Mouse (Mus musculus) urinary bladder, postnatal 14 days (tissue): Measurements from ENCODE around the gene Tgfbi.
A peak's percentile ranks its signal among the peaks of the same experiment; 100 is the strongest.

ENCODE experiments used
- DNase-seq: peaks from one replicate; pipeline ENCODE4 v3.0.0; 2021; ENCODE audit warnings: low spot score

Gene Tgfbi

DNA sequence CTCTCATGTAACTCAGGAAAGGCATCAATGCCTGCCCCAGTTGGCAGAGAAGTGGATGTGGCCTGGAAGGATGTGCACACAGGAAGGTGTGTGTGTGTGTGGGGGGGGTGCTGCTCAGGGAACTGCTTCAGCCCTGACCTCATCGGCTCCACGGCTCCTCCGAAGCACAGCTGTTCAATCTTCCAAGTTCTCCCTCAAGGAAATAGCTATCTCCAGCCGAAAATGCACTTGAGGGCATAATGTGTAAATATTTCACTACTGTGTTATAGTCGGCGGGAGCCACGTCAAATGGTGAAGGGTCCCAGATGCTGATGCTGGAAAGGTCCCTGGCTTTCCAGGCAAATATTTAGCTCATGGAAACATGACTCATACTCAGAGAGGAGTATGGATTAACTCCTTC is 25.6 kb downstream of the Tgfbi start:
- DNase-seq = peak; percentile 43

DNA sequence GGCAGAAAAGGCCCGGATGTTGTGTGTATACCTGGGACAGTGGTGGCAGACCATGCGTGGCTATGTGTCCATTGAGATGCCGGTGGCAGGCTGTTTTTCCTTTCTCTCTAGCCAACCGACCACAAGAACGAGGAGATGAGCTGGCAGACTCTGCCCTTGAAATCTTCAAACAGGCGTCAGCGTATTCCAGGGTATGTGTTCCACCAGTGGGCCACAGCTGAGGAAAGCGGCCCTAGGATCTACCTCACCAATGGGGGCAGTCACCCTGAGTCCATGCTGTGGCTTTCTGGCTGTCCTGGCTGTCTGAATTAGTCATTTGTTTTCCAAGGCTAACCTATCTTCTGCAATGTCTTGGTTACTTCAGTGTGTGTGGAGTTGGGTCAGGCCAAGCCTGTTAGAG is 27.7 kb downstream of the Tgfbi start:
- no peak for DNase-seq

DNA sequence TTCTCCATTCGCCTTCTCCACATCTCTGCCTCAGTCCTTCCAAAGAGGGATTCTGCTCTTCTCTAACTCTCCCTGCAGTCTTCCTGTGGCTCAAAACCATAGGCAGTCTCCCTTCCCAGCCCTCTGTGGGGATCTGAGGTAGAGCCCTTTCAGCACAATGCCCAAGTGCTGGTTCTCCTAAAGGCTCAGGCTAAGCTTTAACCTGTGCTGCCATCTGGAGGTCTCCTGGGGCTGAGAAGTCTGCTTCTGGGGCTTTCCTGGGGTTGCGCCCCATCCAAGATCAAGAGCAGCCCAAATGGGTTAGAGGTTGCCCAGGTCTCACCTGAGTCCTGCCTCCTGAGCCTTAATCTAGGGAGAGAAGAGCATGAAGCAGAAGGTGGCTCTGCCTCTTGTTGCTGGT is 32.4 kb downstream of the Tgfbi start:
- peak; percentile 50 for DNase-seq

DNA sequence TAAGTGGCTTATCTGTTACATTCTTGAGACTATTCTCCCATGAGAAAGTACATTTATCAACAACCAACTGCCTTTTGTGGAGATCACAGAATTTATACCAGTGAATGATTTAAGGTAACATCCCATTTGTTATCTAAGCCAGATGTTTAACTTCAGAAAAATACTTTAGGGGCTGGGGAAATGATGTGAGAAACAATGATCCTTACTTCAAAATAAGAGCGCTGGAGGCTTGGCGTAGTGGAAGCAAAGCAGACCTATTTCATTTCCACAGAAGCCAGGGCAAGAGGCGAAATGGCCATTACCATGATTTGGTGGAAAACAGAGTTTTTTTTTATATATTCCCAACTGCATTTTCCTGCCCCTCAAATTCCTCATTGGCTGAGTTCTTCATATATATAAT is 34.7 kb downstream of the Tgfbi start:
- no peak for DNase-seq

DNA sequence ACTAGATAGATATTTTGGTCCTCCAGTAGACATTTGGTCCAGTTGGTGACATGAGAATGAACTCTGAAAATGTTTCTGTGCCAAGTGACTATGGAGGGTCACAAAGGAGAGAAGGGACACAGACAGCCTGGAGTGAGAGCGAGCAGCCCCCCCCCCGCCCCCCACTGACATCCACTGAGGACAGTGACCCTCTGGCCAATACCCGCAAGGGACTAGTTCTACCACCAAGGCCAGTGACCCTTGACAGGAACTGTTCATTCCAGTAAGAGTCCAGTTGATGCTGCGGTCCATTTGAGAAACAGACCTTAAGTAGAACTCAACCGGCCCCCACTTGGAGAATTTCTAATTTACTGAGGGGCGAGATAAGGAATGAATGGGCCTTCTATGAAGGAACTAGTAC is 36.4 kb downstream of the Tgfbi start:
- no peak for DNase-seq

DNA sequence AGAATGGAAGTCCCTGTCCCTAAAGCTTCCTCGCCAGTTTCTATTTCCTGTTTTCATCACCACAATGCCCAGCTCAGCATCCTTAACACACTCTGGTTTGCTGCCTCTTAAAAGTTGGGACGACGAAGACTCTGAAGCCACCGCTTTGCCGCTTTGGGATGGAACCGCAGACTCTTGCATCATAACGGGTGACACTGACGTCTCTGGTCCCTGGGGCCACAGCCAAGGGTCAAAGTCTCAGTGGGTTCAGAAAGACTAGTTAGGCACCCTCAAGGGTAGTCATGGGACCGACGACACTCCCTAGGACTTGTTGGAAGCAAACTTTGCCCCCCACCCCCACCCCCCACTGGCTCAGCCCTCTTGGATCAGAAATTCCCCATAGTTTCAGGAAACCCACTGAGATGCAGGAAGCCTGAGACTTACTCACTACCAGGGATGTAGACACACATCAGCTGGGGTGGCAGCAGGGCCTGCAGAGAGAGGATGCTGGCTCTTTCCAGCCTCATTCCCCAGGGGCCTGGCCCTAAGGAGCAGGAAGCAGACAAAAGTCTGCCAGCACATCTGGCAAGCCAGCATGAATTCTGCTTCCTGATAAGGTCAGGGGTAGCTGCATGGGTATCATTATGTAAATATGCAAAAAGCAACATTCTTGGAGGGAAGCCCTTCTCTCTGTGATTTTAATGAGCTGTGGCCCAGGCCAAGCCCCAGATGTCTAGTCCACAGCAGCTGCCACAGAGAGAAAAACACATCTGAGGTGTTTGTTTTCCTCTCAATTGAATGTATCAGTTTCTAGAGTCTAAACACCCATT is 38.5 kb downstream of the Tgfbi start:
- DNase-seq = peak; percentile 17

DNA sequence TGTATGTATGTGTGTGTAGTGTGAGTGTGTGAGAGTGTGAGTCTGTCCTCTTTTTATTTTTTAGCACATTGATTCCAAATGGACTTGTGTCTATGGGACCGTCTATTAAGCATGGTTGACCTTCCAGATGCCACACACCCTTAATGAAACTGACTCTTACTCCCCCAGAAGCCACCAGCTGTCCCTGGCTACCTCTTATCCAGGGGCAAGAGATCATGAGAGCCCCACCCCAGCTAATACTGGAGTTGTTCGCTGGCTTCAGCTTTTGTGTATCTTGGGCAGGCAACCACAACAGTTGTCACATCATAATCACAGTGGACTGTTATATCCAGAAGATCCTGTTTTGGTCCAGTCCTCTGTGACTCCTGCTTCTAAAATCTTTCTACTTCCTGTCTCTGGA is 40.7 kb downstream of the Tgfbi start:
- DNase-seq = no peak

DNA sequence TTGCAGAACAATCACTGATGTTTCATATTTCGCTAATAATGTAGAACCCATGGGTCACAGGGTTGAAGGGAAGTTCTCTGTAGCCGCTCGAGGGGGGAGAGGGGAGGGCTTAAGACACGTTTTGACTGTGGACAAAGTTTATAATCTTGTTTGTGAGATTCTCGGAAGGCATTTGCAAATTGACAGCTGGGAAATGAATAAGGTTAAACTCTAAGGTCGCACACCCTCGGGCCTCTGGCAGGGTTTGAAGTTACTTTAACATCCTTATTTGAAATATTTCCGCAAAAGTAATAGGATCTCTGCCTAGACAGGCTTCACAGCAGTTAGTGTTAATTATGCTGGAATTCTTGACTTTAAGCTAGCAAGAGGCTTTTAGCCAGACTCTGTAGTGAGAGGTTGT is 43.1 kb downstream of the Tgfbi start:
- DNase-seq = no peak

DNA sequence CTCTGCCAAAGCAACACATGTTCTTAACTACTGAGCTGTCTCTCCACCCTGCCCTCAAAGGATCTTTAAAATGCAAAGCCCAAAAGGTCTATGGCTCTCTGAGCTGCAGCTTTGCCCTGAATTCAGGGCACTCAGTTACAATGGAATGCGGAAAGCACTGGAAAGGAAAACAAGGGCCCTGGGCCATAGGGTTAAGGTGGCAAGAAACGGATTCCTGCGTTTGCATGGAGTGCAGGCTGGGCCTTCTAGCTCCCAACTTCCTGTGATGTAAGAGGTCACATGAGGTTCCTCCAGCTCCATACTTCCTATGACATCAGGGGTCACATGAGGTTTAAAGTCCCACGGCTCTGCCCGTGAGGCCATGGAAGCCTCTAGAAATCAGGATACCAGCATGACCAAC is 44.9 kb downstream of the Tgfbi start:
- DNase-seq = peak; percentile 2

DNA sequence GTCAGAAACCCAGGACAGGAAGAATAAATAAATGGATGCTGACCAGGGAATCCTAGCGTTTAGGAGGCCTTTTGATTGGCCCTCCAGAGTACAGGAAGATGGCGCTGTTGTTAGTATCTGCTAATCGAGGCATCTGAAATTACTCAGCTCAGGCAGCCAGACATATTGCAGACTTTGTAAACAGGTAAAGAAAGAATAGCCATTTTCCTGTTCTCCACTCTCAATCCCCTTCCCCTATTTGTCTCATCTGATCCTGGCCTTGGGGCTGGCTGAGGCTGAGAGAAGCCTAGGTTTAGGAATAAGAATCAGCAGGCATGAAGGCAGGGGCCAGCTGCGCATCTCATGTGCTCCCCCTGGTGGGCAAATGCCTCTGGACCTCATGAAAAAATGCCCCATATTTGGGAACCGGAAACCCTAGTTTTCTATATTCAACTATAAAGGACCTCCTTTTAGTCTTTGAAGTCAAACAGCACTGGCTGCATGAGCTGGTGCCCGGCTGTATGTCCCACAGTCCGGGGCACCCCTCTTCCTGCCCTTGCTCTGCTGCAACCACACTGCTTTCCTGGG is 48.7 kb downstream of the Tgfbi start:
- DNase-seq = peak; percentile 85

DNA sequence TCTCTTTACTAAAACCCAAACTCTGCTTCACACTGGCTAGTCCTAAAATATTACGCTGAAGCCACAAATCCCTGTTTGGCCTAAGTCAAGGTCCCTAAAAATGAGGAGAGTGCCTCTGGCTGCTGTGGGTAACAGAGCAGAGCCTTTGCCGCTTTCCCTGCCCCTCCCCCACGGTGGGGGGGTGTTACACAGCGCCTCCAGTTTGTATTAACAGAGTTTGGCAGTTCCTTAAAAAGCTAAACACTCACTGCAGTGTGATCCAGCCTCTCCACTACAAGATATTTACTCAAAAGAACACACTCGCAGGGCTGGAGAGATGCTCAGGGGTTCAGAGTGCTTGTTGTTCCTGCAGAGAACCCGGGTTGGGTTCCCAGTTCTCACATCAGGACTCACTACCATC is 49.6 kb downstream of the Tgfbi start:
- no peak for DNase-seq

DNA sequence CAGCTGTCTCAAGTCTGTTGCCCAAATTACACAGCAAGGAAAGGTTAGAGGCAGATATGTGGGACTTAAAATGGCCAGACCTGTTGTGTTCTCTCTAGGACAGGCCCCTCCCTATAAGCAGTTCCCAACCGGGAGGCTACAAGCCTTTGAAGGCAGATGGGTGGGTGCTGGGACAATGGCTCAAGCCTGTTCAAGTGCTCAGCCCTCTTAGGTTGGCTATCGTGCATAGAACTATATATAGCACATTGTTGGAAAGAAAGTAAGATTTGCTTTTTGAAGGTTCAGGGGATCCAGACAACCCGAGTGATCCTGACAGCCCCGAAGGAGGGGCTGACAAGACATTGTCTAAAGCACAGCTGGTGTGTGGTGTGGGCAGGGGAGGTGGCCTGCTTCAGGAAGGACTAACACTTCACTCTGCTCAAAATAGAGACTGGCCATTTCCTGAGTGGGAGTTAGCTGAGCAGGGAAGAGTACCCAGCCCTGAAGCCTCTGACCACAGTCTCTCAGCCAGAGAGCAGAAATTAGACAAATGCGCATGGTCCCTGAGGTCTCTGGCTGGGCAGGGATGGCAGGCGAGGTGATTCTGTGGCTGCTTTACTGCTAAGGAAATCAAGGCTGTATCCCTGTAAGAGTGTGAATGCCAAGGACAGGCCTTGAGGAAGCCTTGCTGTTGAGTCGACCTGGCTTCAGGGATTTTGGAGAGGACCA is 52.7 kb downstream of the Tgfbi start:
- no peak for DNase-seq

DNA sequence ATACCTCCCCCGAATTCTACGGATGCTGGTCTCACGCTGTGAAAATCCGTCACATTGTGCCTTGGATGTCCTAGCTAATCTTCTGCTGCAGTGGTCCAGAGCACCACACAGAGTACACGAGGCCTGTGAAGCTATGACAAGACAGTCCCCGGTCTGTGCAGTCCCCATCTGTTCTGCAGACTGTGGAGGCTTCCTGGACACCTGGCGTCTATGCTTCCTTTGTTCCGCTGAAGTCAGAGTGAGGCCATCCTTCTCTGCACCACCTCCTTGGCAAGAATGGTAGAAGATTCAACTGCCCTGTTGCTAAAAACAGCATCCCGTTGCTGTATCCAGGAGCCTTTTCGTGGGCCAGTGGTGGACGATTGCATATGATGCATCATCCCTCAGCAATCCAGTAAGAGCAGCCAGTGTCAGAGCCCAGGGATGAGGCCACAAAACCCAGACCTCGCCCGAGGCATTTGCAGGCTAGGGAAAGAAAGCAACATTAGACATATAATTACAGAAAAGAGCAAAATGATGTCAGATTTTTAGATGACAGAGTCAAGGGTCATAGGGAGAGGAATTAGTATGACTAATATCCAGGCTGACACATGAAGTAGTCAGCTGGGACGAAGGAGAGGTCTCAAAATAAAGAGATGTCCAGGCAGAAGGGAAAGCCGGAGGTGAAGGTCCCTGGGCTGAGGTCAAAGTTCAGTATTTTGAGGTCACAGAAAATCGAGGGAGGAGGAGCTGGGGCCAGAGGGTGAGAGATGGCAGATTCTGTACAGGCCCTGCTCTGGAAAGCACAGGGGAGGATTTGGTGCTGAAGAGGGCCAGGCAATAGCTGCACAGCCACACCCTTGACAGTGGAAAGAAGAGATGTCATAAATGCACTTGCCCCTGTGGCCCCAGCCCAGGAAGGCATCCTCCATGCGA is 55.2 kb downstream of the Tgfbi start:
- DNase-seq = no peak

DNA sequence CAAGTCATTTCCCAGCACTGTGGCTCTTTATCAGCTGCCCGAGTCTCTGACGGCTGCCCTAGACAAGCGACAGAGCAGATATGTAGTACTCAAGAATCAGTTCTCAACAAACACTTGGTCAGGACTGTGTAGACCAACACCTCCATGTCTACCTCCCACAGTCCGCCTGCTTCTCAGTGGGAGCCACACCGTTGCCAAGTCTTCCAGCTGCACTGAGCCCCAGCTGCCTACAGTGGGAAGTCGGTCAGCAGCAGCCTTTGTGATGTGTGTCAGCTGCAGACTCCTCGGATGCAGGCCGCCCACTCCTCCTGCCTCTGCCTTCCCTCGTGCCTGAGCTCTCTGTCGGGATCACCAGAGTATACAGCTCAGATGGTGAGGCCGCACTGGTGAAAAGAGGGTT is 61.9 kb downstream of the Tgfbi start:
- DNase-seq = no peak

DNA sequence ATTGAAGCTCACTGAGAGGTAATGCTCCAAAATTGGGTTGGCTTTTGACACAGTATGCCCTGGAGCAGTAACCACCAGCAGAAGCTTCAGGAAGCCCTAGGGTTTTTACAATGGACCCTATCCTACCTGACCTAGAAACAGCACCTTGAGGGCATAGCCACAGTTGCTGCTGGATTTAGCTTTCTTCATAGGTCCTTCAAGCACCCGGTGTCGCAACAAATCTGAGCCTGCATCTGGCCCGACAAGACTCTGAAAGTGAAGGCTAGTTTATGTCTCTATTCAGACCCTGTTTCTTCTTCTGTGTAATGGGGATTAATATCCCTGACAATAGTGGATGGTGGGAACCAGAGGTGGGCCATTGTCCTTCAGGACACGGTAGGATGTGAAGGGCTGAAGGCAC is 68.4 kb downstream of the Tgfbi start:
- no peak for DNase-seq

DNA sequence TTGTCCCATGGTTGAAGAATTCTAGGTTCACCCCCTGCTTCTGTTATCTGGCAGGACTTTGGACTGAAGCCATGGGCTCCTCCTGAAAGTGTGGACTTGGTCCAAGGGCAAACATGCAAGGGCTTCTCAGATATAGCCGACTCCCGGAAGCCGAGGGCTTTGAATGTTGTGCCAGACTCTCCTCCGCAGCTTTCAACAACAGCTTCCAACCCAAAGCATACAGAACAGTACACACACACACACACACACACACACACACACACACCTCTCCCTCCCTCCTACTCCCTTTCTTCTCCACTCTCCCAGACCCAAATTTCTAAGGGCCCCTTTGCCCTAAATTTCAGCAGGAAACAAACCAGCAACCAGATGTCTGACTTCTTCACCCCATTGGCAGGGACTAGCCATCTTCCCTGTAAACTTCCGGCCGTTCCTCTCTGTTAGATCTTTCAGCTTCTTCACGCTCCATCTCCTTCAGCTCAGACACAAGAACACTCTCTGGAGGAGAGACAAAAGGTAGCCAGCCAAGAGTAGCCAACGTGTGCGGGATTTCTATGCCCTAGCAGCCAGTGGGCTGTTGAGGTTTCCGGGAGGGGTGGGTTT is 69.0 kb downstream of the Tgfbi start:
- DNase-seq = peak; percentile 46

DNA sequence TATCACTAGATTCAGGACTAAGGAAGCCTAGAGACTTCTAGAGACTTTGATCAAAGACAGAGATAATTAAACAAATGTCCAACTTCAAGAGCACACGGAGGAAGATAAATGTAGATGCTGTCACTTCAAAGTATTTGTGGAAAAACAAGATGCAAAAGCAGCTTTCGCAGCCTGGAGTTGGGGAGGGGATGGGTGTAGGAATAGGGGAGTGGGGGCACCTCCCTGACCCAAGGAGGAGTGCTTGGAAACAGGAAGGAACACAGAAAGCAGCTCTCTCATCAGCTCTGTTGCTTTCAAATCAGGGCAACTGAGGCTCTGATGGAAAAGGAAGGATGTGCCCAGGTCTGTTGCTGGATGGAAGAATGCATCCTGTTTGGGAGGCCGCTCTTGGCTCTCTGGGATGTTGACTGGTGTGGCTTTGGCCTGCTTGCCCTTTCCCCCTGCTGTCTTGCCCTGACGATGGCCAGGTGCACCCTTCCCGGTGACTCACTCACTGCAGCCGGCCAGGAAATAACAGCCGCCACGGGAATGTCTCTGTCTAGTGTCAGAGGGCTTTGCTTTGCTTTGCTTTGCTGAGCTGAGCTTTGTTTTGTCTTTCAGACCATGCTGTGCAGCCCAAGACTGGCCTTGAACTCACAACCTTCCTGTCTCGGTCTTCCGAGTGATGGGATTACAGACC is 69.6 kb downstream of the Tgfbi start:
- peak; percentile 16 for DNase-seq

DNA sequence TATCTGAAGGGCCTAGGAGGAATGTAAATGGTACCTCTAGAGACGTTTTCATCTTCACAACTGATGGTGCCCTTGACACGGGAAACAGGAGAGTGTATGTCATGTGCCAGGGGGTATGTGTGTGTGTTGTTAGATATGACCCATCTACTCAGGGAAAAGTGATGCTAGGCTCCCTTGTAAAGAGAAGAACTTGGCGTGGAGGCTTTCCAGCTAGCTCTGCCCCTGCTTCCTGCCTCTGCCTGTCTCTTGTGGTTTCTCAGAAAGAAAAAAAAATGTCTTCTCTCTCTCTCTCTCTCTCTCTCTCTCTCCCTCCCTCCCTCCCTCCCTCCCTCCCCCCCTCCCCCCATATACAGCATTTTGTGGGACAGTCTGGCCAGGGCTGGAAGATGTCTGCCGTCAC is 72.6 kb downstream of the Tgfbi start:
- no peak for DNase-seq

DNA sequence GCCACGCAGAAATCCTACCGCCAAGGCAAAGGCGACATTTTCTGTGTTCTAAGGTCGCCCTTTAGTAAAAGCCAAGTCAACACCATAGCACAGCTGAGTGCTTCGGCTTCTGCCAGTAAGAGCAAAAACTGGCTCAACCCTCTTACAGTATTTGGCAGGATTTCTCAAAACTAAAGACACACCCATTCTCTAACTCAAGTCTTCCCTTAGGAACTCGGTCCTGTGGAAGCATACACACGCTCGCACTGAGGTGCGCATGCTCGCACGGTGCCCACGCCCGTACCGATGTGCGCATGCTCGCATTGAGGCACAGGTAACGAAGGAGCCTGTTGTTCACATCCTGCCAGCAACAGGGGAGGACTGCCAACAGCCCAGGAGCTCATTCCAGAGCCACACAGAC is 73.0 kb downstream of the Tgfbi start:
- DNase-seq = peak; percentile 64

DNA sequence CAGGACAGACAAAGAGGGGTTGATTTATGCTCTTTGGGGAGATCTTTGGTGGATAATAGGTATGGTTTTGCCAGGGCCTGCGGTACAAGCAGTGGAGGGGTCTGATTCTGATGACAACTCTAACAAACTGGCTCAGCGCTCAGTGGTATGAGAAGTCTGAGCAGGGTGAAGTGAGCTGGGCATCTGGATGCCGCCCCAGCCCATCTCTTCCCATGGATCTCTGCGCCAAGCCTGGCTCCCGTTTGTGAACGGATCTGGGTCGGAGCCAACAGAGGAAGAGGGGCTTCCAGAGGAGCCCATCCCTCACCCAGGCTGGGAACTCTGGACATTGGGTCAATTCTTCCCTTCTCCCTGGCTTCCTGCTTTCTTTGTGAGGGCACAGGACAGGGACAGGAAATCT is 74.0 kb downstream of the Tgfbi start:
- no peak for DNase-seq
